Comparison of ENCODE assay signal across 18 mouse cellular contexts in genomic region chr1:39408668-39409067, GRCm38 (mm10). TPM values are rescaled to one million over a fixed set of nuclear protein-coding genes. Genes with fewer than 3 reads are reported as not detected.
DNase-seq lines count a peak whose midpoint lies in the region; ATAC-seq and TF ChIP-seq lines count a peak whose summit lies in the region.
"Had no signal": no experiment of that assay in that cellular context is flagged by ENCODE, and none has a peak within 500 bp of the region (broad histone marks: within the 10 kb centered on the region; RNA-seq: fewer than 3 reads in every experiment).

No protein-coding gene starts in this region.

- no peak for TF ChIP-seq CTCF in intestine, postnatal 0 days (IDR thresholded peaks at IDR 0.05; ENCODE audit: low read depth)

- H3K4me1 ChIP-seq in intestine, embryonic 15.5 days (replicated peaks), result no peaks in the 10 kb centered on the region
- H3K4me1 ChIP-seq in intestine, postnatal 0 days (replicated peaks; ENCODE audit: control insufficient read depth, insufficient read depth, low read length), result no peaks in the 10 kb centered on the region
- peaks cover 3% of the 10 kb centered on the region; the same call in 1 of the 2 replicates for H3K4me1 ChIP-seq in hindbrain, embryonic 12.5 days
- H3K4me1 ChIP-seq: forebrain, embryonic 12.5 days had no signal

- 47% methylated on average over 7 of the region's 7 CpGs for WGBS in intestine, embryonic 15.5 days
- WGBS in intestine, postnatal 0 days, result 38% methylated on average over 7 of the region's 7 CpGs
- 70% methylated on average over 7 of the region's 7 CpGs for WGBS in hindbrain, embryonic 12.5 days

- peak; percentile 54 for DNase-seq in 416B (ENCODE audit: low read depth)
- DNase-seq in kidney, adult 18-20 months, result no peak
- DNase-seq in right cerebral cortex, adult 2 months (ENCODE audit: low spot score in 2 of 2), result no peak
- DNase-seq: adrenal gland, adult 2 months; cerebellum, adult 9-10 months; embryo, embryonic 11 days; layer of hippocampus, adult 9-11 months; thymus, adult 2 months had no signal

- H3K36me3 ChIP-seq in intestine, embryonic 15.5 days, result no peaks in the 10 kb centered on the region
- 0 out of 2 replicates have a peak, but pooled peaks cover 4% of the 10 kb centered on the region for H3K36me3 ChIP-seq in intestine, postnatal 0 days (ENCODE audit: control insufficient read depth, insufficient read depth)
- no peaks in the 10 kb centered on the region for H3K36me3 ChIP-seq in hindbrain, embryonic 12.5 days
- H3K36me3 ChIP-seq: forebrain, embryonic 12.5 days; hindbrain, embryonic 10.5 days; midbrain, embryonic 10.5 days had no signal

- ATAC-seq in intestine, embryonic 15.5 days, result 0 out of 2 replicates have a peak, but pooled peaks have one; percentile 20
- ATAC-seq in intestine, postnatal 0 days, result no peak
- ATAC-seq in common myeloid progenitor, adult 5-6 weeks (replicated peaks; ENCODE audit: low read depth, poor library complexity, severe bottlenecking), result peak; percentile 75
- peak; percentile 66 for ATAC-seq in monocyte, adult 5-6 weeks (replicated peaks; ENCODE audit: insufficient number of reproducible peaks, low FRiP score, low TSS enrichment, poor library complexity, severe bottlenecking)
- ATAC-seq in hindbrain, embryonic 12.5 days (ENCODE audit: low FRiP score), result no peak

- H3K4me2 ChIP-seq in intestine, embryonic 15.5 days (replicated peaks), result no peak overlapping the region
- no peak overlapping the region for H3K4me2 ChIP-seq in intestine, postnatal 0 days (replicated peaks; ENCODE audit: low read depth)
- H3K4me2 ChIP-seq in hindbrain, embryonic 12.5 days (replicated peaks), result no peak overlapping the region
- H3K4me2 ChIP-seq: forebrain, embryonic 12.5 days; heart, embryonic 13.5 days had no signal

- H3K27ac ChIP-seq in intestine, embryonic 15.5 days, result no peak overlapping the region
- no peak overlapping the region for H3K27ac ChIP-seq in intestine, postnatal 0 days (ENCODE audit: low read depth, low read length)
- H3K27ac ChIP-seq in hindbrain, embryonic 12.5 days, result no peak overlapping the region
- H3K27ac ChIP-seq: forebrain, embryonic 12.5 days; heart, embryonic 13.5 days; hindbrain, embryonic 10.5 days; midbrain, embryonic 10.5 days had no signal

- H3K4me3 ChIP-seq in intestine, embryonic 15.5 days (replicated peaks), result no peak overlapping the region
- H3K4me3 ChIP-seq in intestine, postnatal 0 days (ENCODE audit: low read depth, low read length), result no peak overlapping the region
- no peak overlapping the region for H3K4me3 ChIP-seq in hindbrain, embryonic 12.5 days
- H3K4me3 ChIP-seq: forebrain, embryonic 12.5 days; heart, embryonic 13.5 days; hindbrain, embryonic 10.5 days; midbrain, embryonic 10.5 days; myocyte had no signal

- no peak overlapping the region for H3K9ac ChIP-seq in intestine, embryonic 15.5 days
- no peak overlapping the region for H3K9ac ChIP-seq in intestine, postnatal 0 days (ENCODE audit: low read depth, low read length)
- H3K9ac ChIP-seq in hindbrain, embryonic 12.5 days, result no peak overlapping the region
- H3K9ac ChIP-seq: forebrain, embryonic 12.5 days; heart, embryonic 13.5 days had no signal

- no peaks in the 10 kb centered on the region for H3K27me3 ChIP-seq in intestine, embryonic 15.5 days (replicated peaks)
- H3K27me3 ChIP-seq in intestine, postnatal 0 days (replicated peaks; ENCODE audit: control insufficient read depth, insufficient read depth, low read length), result no peaks in the 10 kb centered on the region
- H3K27me3 ChIP-seq in hindbrain, embryonic 12.5 days, result no peaks in the 10 kb centered on the region
- H3K27me3 ChIP-seq: forebrain, embryonic 12.5 days; heart, embryonic 13.5 days had no signal

- no peaks in the 10 kb centered on the region for H3K9me3 ChIP-seq in intestine, embryonic 15.5 days
- no peaks in the 10 kb centered on the region for H3K9me3 ChIP-seq in intestine, postnatal 0 days (ENCODE audit: control insufficient read depth)
- no peaks in the 10 kb centered on the region for H3K9me3 ChIP-seq in hindbrain, embryonic 12.5 days (replicated peaks)
- H3K9me3 ChIP-seq: forebrain, embryonic 12.5 days; heart, embryonic 13.5 days; hindbrain, embryonic 10.5 days; midbrain, embryonic 10.5 days had no signal

RNA-seq across cellular contexts. Expression of gene Rpl31, which starts 41.0 kb away (rescaled TPM):
- polyA plus RNA-seq in intestine, embryonic 15.5 days (2015; fragmentation: Nextera tagmentation; extraction: Ambion mirVana), result 528 and 550 TPM in 2 replicates
- polyA plus RNA-seq in intestine, postnatal 0 days (2015; fragmentation: Nextera tagmentation; extraction: Ambion mirVana), result 434 and 438 TPM in 2 replicates
- 610 and 623 TPM in 2 replicates for total RNA-seq in common myeloid progenitor, adult 5-6 weeks (2017)
- 264 to 334 TPM (median 266 TPM) in 3 replicates for total RNA-seq in monocyte, adult 5-6 weeks (2017)
- polyA plus RNA-seq in hindbrain, embryonic 12.5 days (2016; fragmentation: Nextera tagmentation; extraction: Ambion mirVana), result 344 and 432 TPM in 2 replicates

Comparison
In these comparisons a context has a peak if more than half of its experiments do, and no peak if none do; other contexts are left out.
1. ATAC-seq: peak in intestine, embryonic 15.5 days (single experiment), common myeloid progenitor, adult 5-6 weeks (single experiment) and monocyte, adult 5-6 weeks (single experiment); none in intestine, postnatal 0 days (single experiment) and hindbrain, embryonic 12.5 days (single experiment).